Mouse (Mus musculus): ENCODE measurements around the gene Pla2r1.

GRCm38 (mm10) chr2:60370188-60370587, 182.9 kb downstream of the Pla2r1 start:
- TF ChIP-seq POLR2A (IDR thresholded peaks at IDR 0.05; ENCODE audit: insufficient read depth, low read length) (no peak), CTCF (IDR thresholded peaks at IDR 0.05; ENCODE audit: low read depth, low read length) (no peak), EP300 (IDR thresholded peaks at IDR 0.05; ENCODE audit: insufficient read depth, low read depth, low read length) (no peak)
